Mouse (Mus musculus): ENCODE measurements around the gene Fam205c. TPM values are rescaled to one million over a fixed set of nuclear protein-coding genes. Genes with fewer than 3 reads are reported as not detected.
"Not testable (repeated sequence)": the region's sequence is repeated elsewhere in the genome, so short reads cannot be mapped to it uniquely, and the experiment has no call there.

Fam205c gene
- polyA plus RNA-seq, 1 experiment from 2014 or later, result 0.11 TPM

- peak; percentile 82 for ATAC-seq (ENCODE audit: low FRiP score, low TSS enrichment)
- Histone ChIP-seq H3K4me1 (replicated peaks; ENCODE audit: control insufficient read depth, insufficient read depth) (no peaks in the 10 kb centered on the region), H3K27ac (replicated peaks) (no peak overlapping the region), H3K4me2 (replicated peaks; ENCODE audit: low read depth) (no peak overlapping the region), H3K4me3 (ENCODE audit: low read depth, low read length) (no peak overlapping the region), H3K36me3 (ENCODE audit: control insufficient read depth, insufficient read depth, low read length) (no peaks in the 10 kb centered on the region), H3K9me3 (ENCODE audit: control insufficient read depth, low read length) (no peaks in the 10 kb centered on the region), H3K27me3 (ENCODE audit: control insufficient read depth, insufficient read depth, low read length) (no peaks in the 10 kb centered on the region), H3K9ac (ENCODE audit: low read length) (no peak overlapping the region)
- WGBS, result 31% methylated on average over 5 of the region's 5 CpGs
- peak; percentile 66 for DNase-seq (ENCODE audit: low spot score)
- TF ChIP-seq CTCF (IDR thresholded peaks at IDR 0.05; ENCODE audit: low read depth) (peak; percentile 86), EP300 (optimal IDR thresholded peaks at IDR 0.05) (no peak)
These were observed 2.7 kb upstream of the Fam205c start for GRCm38 (mm10) chr4:42876586-42877291.

DNA sequence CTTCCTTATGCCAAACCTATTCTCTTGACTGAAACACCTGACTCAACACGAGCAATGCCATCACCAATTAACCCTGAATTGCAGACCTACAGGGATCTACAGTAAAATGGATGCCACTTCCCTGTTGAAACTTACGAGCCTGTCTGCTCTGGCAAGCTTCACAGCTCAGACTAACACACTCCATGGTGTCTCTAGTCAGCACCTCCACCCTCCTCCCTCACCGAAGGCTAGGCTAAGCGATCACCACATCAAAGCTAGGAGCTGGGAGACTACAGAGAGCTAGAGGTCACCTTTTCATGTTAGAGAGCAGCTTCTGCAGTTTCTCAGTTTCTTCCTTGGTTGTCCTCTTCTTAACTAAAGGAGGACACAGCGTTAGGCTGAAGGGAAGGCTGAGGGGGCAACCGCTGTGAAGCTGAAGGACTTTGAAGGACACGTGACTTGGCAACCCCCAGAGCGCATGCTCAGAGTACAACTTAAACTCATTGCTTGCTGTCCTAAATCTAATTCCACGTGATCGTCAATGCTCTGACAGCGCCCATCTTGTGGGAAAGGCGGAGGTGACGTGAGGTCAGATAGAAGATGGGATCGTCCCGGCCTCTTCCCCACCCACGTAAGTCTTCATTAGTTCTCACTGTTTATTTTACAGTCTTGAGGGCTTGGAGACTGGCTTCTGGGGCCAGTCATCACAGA lies 1.1 kb downstream of the Fam205c start:
- ATAC-seq (ENCODE audit: low FRiP score, low TSS enrichment) (no peak), DNase-seq (ENCODE audit: low spot score) (no peak)
- no peaks in the 10 kb centered on the region for H3K36me3 ChIP-seq (ENCODE audit: control insufficient read depth, insufficient read depth, low read length)
- WGBS, result 66% methylated on average over 16 of the region's 16 CpGs
- no peaks in the 10 kb centered on the region for H3K27me3 ChIP-seq (ENCODE audit: control insufficient read depth, insufficient read depth, low read length)
- no peak overlapping the region for H3K4me2 ChIP-seq (replicated peaks; ENCODE audit: low read depth)
- no peaks in the 10 kb centered on the region for H3K4me1 ChIP-seq (replicated peaks; ENCODE audit: control insufficient read depth, insufficient read depth)
- no peaks in the 10 kb centered on the region for H3K9me3 ChIP-seq (ENCODE audit: control insufficient read depth, low read length)
- H3K27ac ChIP-seq (replicated peaks), result no peak overlapping the region
- TF ChIP-seq CTCF (IDR thresholded peaks at IDR 0.05; ENCODE audit: low read depth) (no peak), EP300 (optimal IDR thresholded peaks at IDR 0.05) (no peak)
- H3K4me3 ChIP-seq (ENCODE audit: low read depth, low read length), result no peak overlapping the region
- H3K9ac ChIP-seq (ENCODE audit: low read length), result no peak overlapping the region

- no peak overlapping the region for H3K9ac ChIP-seq (ENCODE audit: low read length)
- H3K27me3 ChIP-seq (ENCODE audit: control insufficient read depth, insufficient read depth, low read length), result no peaks in the 10 kb centered on the region
- no peaks in the 10 kb centered on the region for H3K9me3 ChIP-seq (ENCODE audit: control insufficient read depth, low read length)
- no peak overlapping the region for H3K4me3 ChIP-seq (ENCODE audit: low read depth, low read length)
- no peak overlapping the region for H3K4me2 ChIP-seq (replicated peaks; ENCODE audit: low read depth)
- WGBS, result 88% methylated on average over 7 of the region's 7 CpGs
- no peak for TF ChIP-seq CTCF (IDR thresholded peaks at IDR 0.05; ENCODE audit: low read depth)
- no peak for TF ChIP-seq EP300 (optimal IDR thresholded peaks at IDR 0.05)
- H3K4me1 ChIP-seq (replicated peaks; ENCODE audit: control insufficient read depth, insufficient read depth), result no peaks in the 10 kb centered on the region
- H3K27ac ChIP-seq (replicated peaks), result no peak overlapping the region
- no peaks in the 10 kb centered on the region for H3K36me3 ChIP-seq (ENCODE audit: control insufficient read depth, insufficient read depth, low read length)
- DNase-seq (ENCODE audit: low spot score) (no peak), ATAC-seq (ENCODE audit: low FRiP score, low TSS enrichment) (no peak)
These were observed 1.9 kb downstream of the Fam205c start for GRCm38 (mm10) chr4:42872151-42872550.

- Histone ChIP-seq H3K4me2 (replicated peaks; ENCODE audit: low read depth) (no peak overlapping the region), H3K4me3 (ENCODE audit: low read depth, low read length) (no peak overlapping the region), H3K9ac (ENCODE audit: low read length) (no peak overlapping the region), H3K36me3 (ENCODE audit: control insufficient read depth, insufficient read depth, low read length) (no peaks in the 10 kb centered on the region), H3K4me1 (replicated peaks; ENCODE audit: control insufficient read depth, insufficient read depth) (no peaks in the 10 kb centered on the region), H3K27me3 (ENCODE audit: control insufficient read depth, insufficient read depth, low read length) (no peaks in the 10 kb centered on the region), H3K9me3 (ENCODE audit: control insufficient read depth, low read length) (no peaks in the 10 kb centered on the region), H3K27ac (replicated peaks) (no peak overlapping the region)
- ATAC-seq (ENCODE audit: low FRiP score, low TSS enrichment) (no peak), DNase-seq (ENCODE audit: low spot score) (no peak)
- TF ChIP-seq CTCF (IDR thresholded peaks at IDR 0.05; ENCODE audit: low read depth) (peak; percentile 70), EP300 (optimal IDR thresholded peaks at IDR 0.05) (no peak)
- 76% methylated on average over 5 of the region's 5 CpGs for WGBS
These were observed 3.3 kb downstream of the Fam205c start for GRCm38 (mm10) chr4:42870748-42871147.

GRCm38 (mm10) chr4:42868193-42868592 lies 5.8 kb downstream of the Fam205c start:
- no peak for DNase-seq (ENCODE audit: low spot score)
- Histone ChIP-seq H3K4me2 (replicated peaks; ENCODE audit: low read depth) (no peak overlapping the region), H3K4me1 (replicated peaks; ENCODE audit: control insufficient read depth, insufficient read depth) (no peaks in the 10 kb centered on the region), H3K27me3 (ENCODE audit: control insufficient read depth, insufficient read depth, low read length) (no peaks in the 10 kb centered on the region), H3K4me3 (ENCODE audit: low read depth, low read length) (no peak overlapping the region), H3K9me3 (ENCODE audit: control insufficient read depth, low read length) (no peaks in the 10 kb centered on the region), H3K9ac (ENCODE audit: low read length) (no peak overlapping the region), H3K36me3 (ENCODE audit: control insufficient read depth, insufficient read depth, low read length) (no peaks in the 10 kb centered on the region), H3K27ac (replicated peaks) (no peak overlapping the region)
- TF ChIP-seq CTCF (IDR thresholded peaks at IDR 0.05; ENCODE audit: low read depth), result no peak
- no peak for TF ChIP-seq EP300 (optimal IDR thresholded peaks at IDR 0.05)
- ATAC-seq (ENCODE audit: low FRiP score, low TSS enrichment), result no peak
- WGBS, result 88% methylated on average over 5 of the region's 5 CpGs

- Histone ChIP-seq H3K27ac (replicated peaks) (no peak overlapping the region), H3K36me3 (ENCODE audit: control insufficient read depth, insufficient read depth, low read length) (no peaks in the 10 kb centered on the region), H3K4me3 (ENCODE audit: low read depth, low read length) (no peak overlapping the region), H3K9me3 (ENCODE audit: control insufficient read depth, low read length) (no peaks in the 10 kb centered on the region), H3K27me3 (ENCODE audit: control insufficient read depth, insufficient read depth, low read length) (no peaks in the 10 kb centered on the region), H3K4me1 (replicated peaks; ENCODE audit: control insufficient read depth, insufficient read depth) (no peaks in the 10 kb centered on the region), H3K9ac (ENCODE audit: low read length) (no peak overlapping the region), H3K4me2 (replicated peaks; ENCODE audit: low read depth) (no peak overlapping the region)
- DNase-seq (ENCODE audit: low spot score) (no peak), ATAC-seq (ENCODE audit: low FRiP score, low TSS enrichment) (no peak)
- TF ChIP-seq CTCF (IDR thresholded peaks at IDR 0.05; ENCODE audit: low read depth) (no peak), EP300 (optimal IDR thresholded peaks at IDR 0.05) (no peak)
- 36% methylated on average over 3 of the region's 3 CpGs for WGBS
These were observed 6.6 kb downstream of the Fam205c start for GRCm38 (mm10) chr4:42867390-42867789.

- not testable (repeated sequence) for H3K9me3 ChIP-seq (ENCODE audit: control insufficient read depth, low read length); H3K4me3 ChIP-seq (ENCODE audit: low read depth, low read length); H3K4me1 ChIP-seq (replicated peaks; ENCODE audit: control insufficient read depth, insufficient read depth); H3K36me3 ChIP-seq (ENCODE audit: control insufficient read depth, insufficient read depth, low read length); DNase-seq (ENCODE audit: low spot score); H3K4me2 ChIP-seq (replicated peaks; ENCODE audit: low read depth); ATAC-seq (ENCODE audit: low FRiP score, low TSS enrichment); H3K9ac ChIP-seq (ENCODE audit: low read length); H3K27me3 ChIP-seq (ENCODE audit: control insufficient read depth, insufficient read depth, low read length); H3K27ac ChIP-seq (replicated peaks)
- 78% methylated on average over 4 of the region's 5 CpGs for WGBS
These were observed 10.5 kb downstream of the Fam205c start for GRCm38 (mm10) chr4:42863487-42863886.

DNA sequence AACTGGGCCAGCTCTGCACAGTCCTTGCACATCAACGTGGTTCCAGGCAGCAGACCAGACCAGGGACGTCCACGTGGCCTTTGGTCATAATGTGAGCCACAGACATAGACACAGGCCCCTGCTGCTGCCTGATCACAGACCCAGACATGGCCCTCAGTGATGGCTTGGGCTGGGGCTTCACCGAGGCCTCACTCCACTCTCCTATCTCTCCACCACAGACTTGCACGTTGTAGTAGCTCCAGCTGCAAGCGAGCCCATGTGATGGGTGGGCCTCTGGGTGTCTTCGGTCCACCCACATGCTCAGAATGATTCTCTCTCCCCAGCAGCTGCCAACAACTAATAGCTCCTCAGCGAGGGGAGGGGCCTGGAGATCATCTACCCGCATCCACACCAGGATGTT lies 13.6 kb downstream of the Fam205c start:
- H3K9me3 ChIP-seq (ENCODE audit: control insufficient read depth, low read length); H3K27ac ChIP-seq (replicated peaks); H3K4me3 ChIP-seq (ENCODE audit: low read depth, low read length); H3K36me3 ChIP-seq (ENCODE audit: control insufficient read depth, insufficient read depth, low read length); DNase-seq (ENCODE audit: low spot score); H3K4me1 ChIP-seq (replicated peaks; ENCODE audit: control insufficient read depth, insufficient read depth); ATAC-seq (ENCODE audit: low FRiP score, low TSS enrichment); H3K9ac ChIP-seq (ENCODE audit: low read length); H3K4me2 ChIP-seq (replicated peaks; ENCODE audit: low read depth); H3K27me3 ChIP-seq (ENCODE audit: control insufficient read depth, insufficient read depth, low read length): not testable (repeated sequence)
- 72% methylated on average over 9 of the region's 9 CpGs for WGBS
